Mouse (Mus musculus): ENCODE measurements around the gene Hist1h3h. TPM values are rescaled to one million over a fixed set of nuclear protein-coding genes. Genes with fewer than 3 reads are reported as not detected.
"Not testable (repeated sequence)": the region's sequence is repeated elsewhere in the genome, so short reads cannot be mapped to it uniquely, and the experiment has no call there.

Hist1h3h gene
- total and polyA plus RNA-seq, 3 experiments: 5.5 to 9.1 TPM; not detected in 1

GRCm38 (mm10) chr13:21745006-21745405, 27.5 kb downstream of the Hist1h3h start:
- Histone ChIP-seq H3K27ac (no peak overlapping the region), H3K9ac (ENCODE audit: low read depth, low read length) (no peak overlapping the region), H3K4me1 (ENCODE audit: control insufficient read depth, insufficient read depth, low read length) (no peaks in the 10 kb centered on the region; the same call in 1 of the 2 replicates), H3K79me2 (replicated peaks; ENCODE audit: control insufficient read depth, insufficient read depth, low read length) (no peaks in the 10 kb centered on the region), H3K27me3 (ENCODE audit: control insufficient read depth, insufficient read depth, low read length) (no peaks in the 10 kb centered on the region), H3K36me3 (ENCODE audit: control insufficient read depth, insufficient read depth, low read length) (peaks cover 2% of the 10 kb centered on the region; the same call in 1 of the 2 replicates), H3K4me3 (no peak overlapping the region)
- WGBS: 79% methylated on average over 1 of the region's 1 CpGs
- intact Hi-C loops (cut with DNase I): no loop called here
- DNase-seq: no peak
- no peak for TF ChIP-seq EP300 (IDR thresholded peaks at IDR 0.05; ENCODE audit: insufficient read depth, low read depth, low read length)
- no peak for TF ChIP-seq CTCF (IDR thresholded peaks at IDR 0.05)
- no peak for TF ChIP-seq POLR2A (IDR thresholded peaks at IDR 0.05; ENCODE audit: insufficient read depth, low read depth, low read length)

GRCm38 (mm10) chr13:21749387-21750158, 32.1 kb downstream of the Hist1h3h start:
- no peak overlapping the region; the same call in 1 of the 2 replicates for H3K27ac ChIP-seq
- H3K4me1 ChIP-seq (ENCODE audit: control insufficient read depth, insufficient read depth, low read length): no peaks in the 10 kb centered on the region; the same call in none of the 2 replicates
- peak overlapping the region; percentile 69; the same call in 1 of the 2 replicates for H3K9ac ChIP-seq (ENCODE audit: low read depth, low read length)
- WGBS: 27% methylated on average over 5 of the region's 5 CpGs
- peaks cover 2% of the 10 kb centered on the region; the same call in 1 of the 2 replicates for H3K36me3 ChIP-seq (ENCODE audit: control insufficient read depth, insufficient read depth, low read length)
- peak overlapping the region; percentile 52 for H3K4me3 ChIP-seq
- H3K79me2 ChIP-seq (replicated peaks; ENCODE audit: control insufficient read depth, insufficient read depth, low read length): no peaks in the 10 kb centered on the region
- no peaks in the 10 kb centered on the region for H3K27me3 ChIP-seq (ENCODE audit: control insufficient read depth, insufficient read depth, low read length)
- TF ChIP-seq EP300 (IDR thresholded peaks at IDR 0.05; ENCODE audit: insufficient read depth, low read depth, low read length) (no peak), POLR2A (IDR thresholded peaks at IDR 0.05; ENCODE audit: insufficient read depth, low read depth, low read length) (no peak), CTCF (IDR thresholded peaks at IDR 0.05) (no peak)
- intact Hi-C loops (cut with DNase I): loop anchor here (2.0 to 10.0 kb wide), 6 partner anchors 15 to 1985 kb away; partner anchors contain the start of genes Hist1h1c, Hist1h2ac, Hist1h2ag and Hist1h2bc
- DNase-seq: no peak

GRCm38 (mm10) chr13:21750159-21751017, 32.9 kb downstream of the Hist1h3h start, which contains the start of gene Hist1h4k:
Hist1h4k (minus strand) TSS chr13:21750505.
- H3K79me2 ChIP-seq (replicated peaks; ENCODE audit: control insufficient read depth, insufficient read depth, low read length); H3K4me1 ChIP-seq (ENCODE audit: control insufficient read depth, insufficient read depth, low read length); H3K36me3 ChIP-seq (ENCODE audit: control insufficient read depth, insufficient read depth, low read length); H3K27me3 ChIP-seq (ENCODE audit: control insufficient read depth, insufficient read depth, low read length): not testable (repeated sequence)
- H3K9ac ChIP-seq (ENCODE audit: low read depth, low read length): peak within 1 kb of the TSS; percentile 69
- peak; percentile 89 for DNase-seq
- WGBS: 1% methylated on average over 52 of the region's 56 CpGs
- intact Hi-C loops (cut with DNase I): loop anchor here (2.0 to 10.0 kb wide), 6 partner anchors 16 to 1984 kb away; partner anchors contain the start of genes Hist1h1c, Hist1h2ac, Hist1h2ag and Hist1h2bc
- peak within 1 kb of the TSS; percentile 52 for H3K4me3 ChIP-seq
- peak within 1 kb of the TSS; percentile 48 for H3K27ac ChIP-seq
- peak; percentile 87 for TF ChIP-seq POLR2A (IDR thresholded peaks at IDR 0.05; ENCODE audit: insufficient read depth, low read depth, low read length)

GRCm38 (mm10) chr13:21751417-21751816, 34.0 kb downstream of the Hist1h3h start:
- Histone ChIP-seq H3K36me3 (ENCODE audit: control insufficient read depth, insufficient read depth, low read length) (peaks cover 2% of the 10 kb centered on the region; the same call in 1 of the 2 replicates), H3K27me3 (ENCODE audit: control insufficient read depth, insufficient read depth, low read length) (no peaks in the 10 kb centered on the region), H3K4me3 (no peak overlapping the region), H3K9ac (ENCODE audit: low read depth, low read length) (no peak overlapping the region), H3K27ac (no peak overlapping the region), H3K79me2 (replicated peaks; ENCODE audit: control insufficient read depth, insufficient read depth, low read length) (no peaks in the 10 kb centered on the region), H3K4me1 (ENCODE audit: control insufficient read depth, insufficient read depth, low read length) (no peaks in the 10 kb centered on the region; the same call in none of the 2 replicates)
- DNase-seq: no peak
- TF ChIP-seq CTCF (IDR thresholded peaks at IDR 0.05): no peak
- no peak for TF ChIP-seq EP300 (IDR thresholded peaks at IDR 0.05; ENCODE audit: insufficient read depth, low read depth, low read length)
- TF ChIP-seq POLR2A (IDR thresholded peaks at IDR 0.05; ENCODE audit: insufficient read depth, low read depth, low read length): no peak
- intact Hi-C loops (cut with DNase I): loop anchor here (2.0 to 10.0 kb wide), 6 partner anchors 17 to 1983 kb away; partner anchors contain the start of genes Hist1h1c, Hist1h2ac, Hist1h2ag and Hist1h2bc

- TF ChIP-seq POLR2A (IDR thresholded peaks at IDR 0.05; ENCODE audit: insufficient read depth, low read depth, low read length) (no peak), CTCF (IDR thresholded peaks at IDR 0.05) (no peak), EP300 (IDR thresholded peaks at IDR 0.05; ENCODE audit: insufficient read depth, low read depth, low read length) (no peak)
- no peak for DNase-seq
- Histone ChIP-seq H3K4me3 (no peak overlapping the region), H3K4me1 (ENCODE audit: control insufficient read depth, insufficient read depth, low read length) (no peaks in the 10 kb centered on the region; the same call in none of the 2 replicates), H3K27me3 (ENCODE audit: control insufficient read depth, insufficient read depth, low read length) (no peaks in the 10 kb centered on the region), H3K27ac (no peak overlapping the region), H3K9ac (ENCODE audit: low read depth, low read length) (no peak overlapping the region), H3K36me3 (ENCODE audit: control insufficient read depth, insufficient read depth, low read length) (peaks cover 2% of the 10 kb centered on the region; the same call in 1 of the 2 replicates), H3K79me2 (replicated peaks; ENCODE audit: control insufficient read depth, insufficient read depth, low read length) (no peaks in the 10 kb centered on the region)
- WGBS: 46% methylated on average over 3 of the region's 3 CpGs
- intact Hi-C loops (cut with DNase I): loop anchor here (2.0 to 10.0 kb wide), 7 partner anchors 17 to 1983 kb away; partner anchors contain the start of genes Hist1h1c, Hist1h2ac, Hist1h2ag and Hist1h2an
These were observed 34.4 kb downstream of the Hist1h3h start for GRCm38 (mm10) chr13:21751827-21752226.
